Mouse (Mus musculus): Measurements from ENCODE around the gene Hltf.
A peak's percentile ranks its signal among the peaks of the same experiment; 100 is the strongest.

Hltf gene

GRCm38 (mm10) chr3:20147647-20148046 is 90.0 kb downstream of the Hltf start:
- no peak for DNase-seq (ENCODE audit: low read depth)

- DNase-seq (ENCODE audit: low read depth): no peak
These were observed 92.9 kb downstream of the Hltf start for GRCm38 (mm10) chr3:20150511-20150910.

GRCm38 (mm10) chr3:20151651-20152050 is 94.0 kb downstream of the Hltf start:
- DNase-seq (ENCODE audit: low read depth): no peak

GRCm38 (mm10) chr3:20154531-20155367 is 97.1 kb downstream of the Hltf start, which contains the start of gene Gyg:
Gene Gyg, minus strand, starts transcription at chr3:20155317.
- peak; percentile 72 for DNase-seq (ENCODE audit: low read depth)

- peak; percentile 5 for DNase-seq (ENCODE audit: low read depth)
These were observed 97.9 kb downstream of the Hltf start for GRCm38 (mm10) chr3:20155476-20155875.

- DNase-seq (ENCODE audit: low read depth): no peak
These were observed 109.9 kb downstream of the Hltf start for GRCm38 (mm10) chr3:20167487-20167886.

Data from NIH3T3 (cell line).